Mouse (Mus musculus) E14TG2a.4 (cell line): Measurements from ENCODE around the gene Igsf3.
A peak's percentile ranks its signal among the peaks of the same experiment; 100 is the strongest.

Experiments
- H3K27me3 ChIP-seq: 2 replicates; pipeline ENCODE4 v1.6.1; 2014; ENCODE audit warnings: low read length, control low read depth; ENCODE audit not compliant: insufficient read depth
- H3K36me3 ChIP-seq: 2 replicates; pipeline ENCODE4 v1.6.1; 2014; ENCODE audit warnings: low read length, control low read depth; ENCODE audit not compliant: insufficient read depth
- H3K4me1 ChIP-seq: replicated peaks from 2 replicates; pipeline ENCODE4 v1.6.1; 2014; ENCODE audit warnings: low read depth, low read length, control low read depth
- H3K4me3 ChIP-seq: replicated peaks from 2 replicates; pipeline ENCODE4 v1.5.1; 2014; ENCODE audit warnings: mild to moderate bottlenecking, low read length
- H3K9me3 ChIP-seq: 2 replicates; pipeline ENCODE4 v1.6.1; 2014; ENCODE audit warnings: low read length, control low read depth
- CTCF ChIP-seq: conservative IDR thresholded peaks from 2 replicates; pipeline ENCODE4 v1.5.1; 2014; ENCODE audit warnings: low read length
- NANOG ChIP-seq: IDR thresholded peaks from 2 replicates; pipeline ENCODE4 v1.6.1; 2014; ENCODE audit warnings: borderline replicate concordance, low read length, mixed read lengths
- POU5F1 ChIP-seq: IDR thresholded peaks from 2 replicates; pipeline ENCODE4 v1.6.1; 2014; ENCODE audit warnings: low read length, borderline replicate concordance

The Igsf3 gene

GRCm38 (mm10) chr3:101435672-101436071 is 58.8 kb downstream of the Igsf3 start:
- Histone ChIP-seq H3K27me3 (no peaks in the 10 kb centered on the region), H3K4me1 (peaks cover 51% of the 10 kb centered on the region), H3K9me3 (no peaks in the 10 kb centered on the region), H3K4me3 (peak overlapping the region; percentile 37), H3K36me3 (peaks cover 84% of the 10 kb centered on the region)
- TF ChIP-seq POU5F1 (no peak), CTCF (no peak), NANOG (no peak)

- TF ChIP-seq NANOG: no peak
- no peak for TF ChIP-seq CTCF
- TF ChIP-seq POU5F1: no peak
- Histone ChIP-seq H3K4me1 (peaks cover 56% of the 10 kb centered on the region), H3K9me3 (no peaks in the 10 kb centered on the region), H3K36me3 (peaks cover 79% of the 10 kb centered on the region), H3K4me3 (no peak overlapping the region), H3K27me3 (no peaks in the 10 kb centered on the region)
Observed at GRCm38 (mm10) chr3:101436469-101436868, 59.6 kb downstream of the Igsf3 start.

GRCm38 (mm10) chr3:101437021-101437563 is 60.2 kb downstream of the Igsf3 start:
- Histone ChIP-seq H3K4me1 (peaks cover 63% of the 10 kb centered on the region), H3K4me3 (no peak overlapping the region), H3K36me3 (peaks cover 73% of the 10 kb centered on the region), H3K27me3 (no peaks in the 10 kb centered on the region), H3K9me3 (no peaks in the 10 kb centered on the region)
- TF ChIP-seq POU5F1 (no peak), NANOG (no peak), CTCF (no peak)

- H3K27me3 ChIP-seq: no peaks in the 10 kb centered on the region
- no peaks in the 10 kb centered on the region for H3K9me3 ChIP-seq
- no peak overlapping the region for H3K4me3 ChIP-seq
- H3K4me1 ChIP-seq: peaks cover 92% of the 10 kb centered on the region
- H3K36me3 ChIP-seq: peaks cover 24% of the 10 kb centered on the region
- 0 out of 2 replicates have a peak, but pooled peaks have one; percentile 4 for TF ChIP-seq CTCF
- TF ChIP-seq NANOG: no peak
Observed at GRCm38 (mm10) chr3:101443265-101443881, 66.5 kb downstream of the Igsf3 start.

GRCm38 (mm10) chr3:101444437-101444836 is 67.6 kb downstream of the Igsf3 start:
- Histone ChIP-seq H3K27me3 (no peaks in the 10 kb centered on the region), H3K4me1 (peaks cover 94% of the 10 kb centered on the region), H3K36me3 (peaks cover 16% of the 10 kb centered on the region), H3K4me3 (0 out of 2 replicates have a peak overlapping the region, but pooled peaks have one; percentile 13), H3K9me3 (no peaks in the 10 kb centered on the region)
- TF ChIP-seq POU5F1: no peak

- Histone ChIP-seq H3K36me3 (peaks cover 16% of the 10 kb centered on the region), H3K4me3 (peak overlapping the region; percentile 29; the same call in 1 of the 2 replicates)
Observed at GRCm38 (mm10) chr3:101447239-101447638, 70.4 kb downstream of the Igsf3 start.

GRCm38 (mm10) chr3:101448765-101449164 is 71.9 kb downstream of the Igsf3 start:
- Histone ChIP-seq H3K36me3 (peaks cover 31% of the 10 kb centered on the region), H3K27me3 (0 out of 2 replicates have a peak, but pooled peaks cover 2% of the 10 kb centered on the region), H3K4me1 (peaks cover 77% of the 10 kb centered on the region), H3K4me3 (no peak overlapping the region), H3K9me3 (peaks cover under 1% of the 10 kb centered on the region; the same call in 1 of the 2 replicates)
- TF ChIP-seq POU5F1 (no peak), CTCF (no peak), NANOG (no peak)

More at GRCm38 (mm10) chr3:101447239-101447638, 70.4 kb downstream of the Igsf3 start:
- Histone ChIP-seq H3K4me1 (peaks cover 87% of the 10 kb centered on the region), H3K9me3 (no peaks in the 10 kb centered on the region), H3K27me3 (0 out of 2 replicates have a peak, but pooled peaks cover 2% of the 10 kb centered on the region)
- TF ChIP-seq NANOG (no peak), POU5F1 (no peak), CTCF (no peak)

- Histone ChIP-seq H3K4me3 (0 out of 2 replicates have a peak overlapping the region, but pooled peaks have one; percentile 17), H3K4me1 (peaks cover 66% of the 10 kb centered on the region), H3K36me3 (peaks cover 50% of the 10 kb centered on the region), H3K9me3 (peaks cover 7% of the 10 kb centered on the region), H3K27me3 (0 out of 2 replicates have a peak, but pooled peaks cover 2% of the 10 kb centered on the region)
- TF ChIP-seq POU5F1 (no peak), CTCF (no peak), NANOG (no peak)
Observed at GRCm38 (mm10) chr3:101450811-101451428, 74.0 kb downstream of the Igsf3 start.

- Histone ChIP-seq H3K4me1 (peaks cover 43% of the 10 kb centered on the region), H3K27me3 (no peaks in the 10 kb centered on the region), H3K36me3 (peaks cover 42% of the 10 kb centered on the region), H3K9me3 (peaks cover 11% of the 10 kb centered on the region), H3K4me3 (no peak overlapping the region)
- TF ChIP-seq POU5F1: no peak
- no peak for TF ChIP-seq NANOG
- TF ChIP-seq CTCF: no peak
Observed at GRCm38 (mm10) chr3:101460618-101461017, 83.7 kb downstream of the Igsf3 start.
